Comparison of ENCODE assay signal across 13 mouse cellular contexts in genomic region chr7:15963798-15964652, GRCm38 (mm10). TPM values are rescaled to one million over a fixed set of nuclear protein-coding genes. Genes with fewer than 3 reads are reported as not detected.
A peak's percentile ranks its signal among the peaks of the same experiment; 100 is the strongest.
DNase-seq lines count a peak whose midpoint lies in the region; ATAC-seq and TF ChIP-seq lines count a peak whose summit lies in the region.
"Had no signal": no experiment of that assay in that cellular context is flagged by ENCODE, and none has a peak within 500 bp of the region (broad histone marks: within the 10 kb centered on the region; RNA-seq: fewer than 3 reads in every experiment).

No protein-coding gene starts in this region.

- 0 out of 2 replicates have a peak overlapping the region, but pooled peaks have one; percentile 3 for H3K4me2 ChIP-seq in kidney, embryonic 14.5 days (replicated peaks; ENCODE audit: low read depth, low read length)
- peak overlapping the region; percentile 9; the same call in 1 of the 2 replicates for H3K4me2 ChIP-seq in intestine, postnatal 0 days (replicated peaks; ENCODE audit: low read depth)
- no peak overlapping the region for H3K4me2 ChIP-seq in midbrain, embryonic 11.5 days
- H3K4me2 ChIP-seq: hindbrain, embryonic 13.5 days; liver, embryonic 13.5 days had no signal

- no peaks in the 10 kb centered on the region for H3K27me3 ChIP-seq in kidney, embryonic 14.5 days (ENCODE audit: control insufficient read depth, insufficient read depth, low read length)
- H3K27me3 ChIP-seq in E14TG2a.4 (ENCODE audit: insufficient read depth, low read length): peaks cover 66% of the 10 kb centered on the region
- H3K27me3 ChIP-seq in intestine, postnatal 0 days (replicated peaks; ENCODE audit: control insufficient read depth, insufficient read depth, low read length): no peaks in the 10 kb centered on the region
- H3K27me3 ChIP-seq in midbrain, embryonic 11.5 days (ENCODE audit: control insufficient read depth, insufficient read depth, low read length): no peaks in the 10 kb centered on the region
- H3K27me3 ChIP-seq: hindbrain, embryonic 13.5 days had no signal

- H3K9ac ChIP-seq in kidney, embryonic 14.5 days (ENCODE audit: low read depth, low read length): no peak overlapping the region
- H3K9ac ChIP-seq in intestine, postnatal 0 days (ENCODE audit: low read depth, low read length): no peak overlapping the region
- no peak overlapping the region for H3K9ac ChIP-seq in midbrain, embryonic 11.5 days (ENCODE audit: low read length)
- H3K9ac ChIP-seq: hindbrain, embryonic 13.5 days; liver, embryonic 13.5 days had no signal

- 83% methylated on average over 31 of the region's 32 CpGs for WGBS in kidney, embryonic 14.5 days
- WGBS in intestine, postnatal 0 days: 75% methylated on average over 32 of the region's 32 CpGs
- WGBS in midbrain, embryonic 11.5 days: 86% methylated on average over 32 of the region's 32 CpGs

- no peaks in the 10 kb centered on the region for H3K9me3 ChIP-seq in kidney, embryonic 14.5 days (ENCODE audit: control insufficient read depth, low read length)
- H3K9me3 ChIP-seq in E14TG2a.4 (ENCODE audit: low read length): no peaks in the 10 kb centered on the region
- no peaks in the 10 kb centered on the region for H3K9me3 ChIP-seq in intestine, postnatal 0 days (ENCODE audit: control insufficient read depth)
- no peaks in the 10 kb centered on the region for H3K9me3 ChIP-seq in midbrain, embryonic 11.5 days (ENCODE audit: control insufficient read depth, low read length)
- H3K9me3 ChIP-seq: hindbrain, embryonic 13.5 days; liver, embryonic 13.5 days had no signal

- no peak for DNase-seq in kidney, adult 11 months
- DNase-seq in B cell, adult 2 months: peak; percentile 55 to 59
- DNase-seq in cerebellum, postnatal 14 days: no peak
- no peak for DNase-seq in midbrain, embryonic 11.5 days (ENCODE audit: low spot score, missing footprints)
- no peak for DNase-seq in cerebellum, adult 9-10 months
- DNase-seq: adrenal gland, postnatal 36 days; liver, embryonic 13.5 days had no signal

- H3K27ac ChIP-seq in kidney, embryonic 14.5 days (ENCODE audit: low read depth, low read length): no peak overlapping the region
- 0 out of 2 replicates have a peak overlapping the region, but pooled peaks have one; percentile 75 for H3K27ac ChIP-seq in intestine, postnatal 0 days (ENCODE audit: low read depth, low read length)
- no peak overlapping the region for H3K27ac ChIP-seq in midbrain, embryonic 11.5 days (ENCODE audit: low read depth, low read length)
- H3K27ac ChIP-seq: hindbrain, embryonic 13.5 days had no signal

- H3K4me3 ChIP-seq in kidney, embryonic 14.5 days (ENCODE audit: low read length): no peak overlapping the region
- H3K4me3 ChIP-seq in E14TG2a.4 (replicated peaks; ENCODE audit: low read length): peak overlapping the region; percentile 46
- H3K4me3 ChIP-seq in intestine, postnatal 0 days (ENCODE audit: low read depth, low read length): no peak overlapping the region
- no peak overlapping the region for H3K4me3 ChIP-seq in midbrain, embryonic 11.5 days (ENCODE audit: low read depth, low read length)
- H3K4me3 ChIP-seq: hindbrain, embryonic 13.5 days; liver, embryonic 13.5 days had no signal

- no peaks in the 10 kb centered on the region for H3K36me3 ChIP-seq in kidney, embryonic 14.5 days (ENCODE audit: control insufficient read depth, insufficient read depth, low read length)
- H3K36me3 ChIP-seq in E14TG2a.4 (ENCODE audit: insufficient read depth, low read length): no peaks in the 10 kb centered on the region
- H3K36me3 ChIP-seq in intestine, postnatal 0 days (ENCODE audit: control insufficient read depth, insufficient read depth): peaks cover 7% of the 10 kb centered on the region; the same call in 1 of the 2 replicates
- no peaks in the 10 kb centered on the region for H3K36me3 ChIP-seq in midbrain, embryonic 11.5 days (ENCODE audit: control insufficient read depth, insufficient read depth, low read length)
- H3K36me3 ChIP-seq: hindbrain, embryonic 13.5 days; liver, embryonic 13.5 days had no signal

- ATAC-seq in kidney, embryonic 14.5 days (ENCODE audit: low FRiP score, low TSS enrichment): no peak
- no peak for ATAC-seq in intestine, postnatal 0 days
- no peak for ATAC-seq in midbrain, embryonic 11.5 days (ENCODE audit: low FRiP score)
- ATAC-seq: forebrain, embryonic 14.5 days; midbrain, embryonic 16.5 days had no signal

- peaks cover 11% of the 10 kb centered on the region; the same call in 1 of the 2 replicates for H3K4me1 ChIP-seq in kidney, embryonic 14.5 days (ENCODE audit: control insufficient read depth, insufficient read depth, low read length)
- peaks cover 52% of the 10 kb centered on the region for H3K4me1 ChIP-seq in E14TG2a.4 (replicated peaks; ENCODE audit: low read depth, low read length)
- H3K4me1 ChIP-seq in intestine, postnatal 0 days (replicated peaks; ENCODE audit: control insufficient read depth, insufficient read depth, low read length): peaks cover 8% of the 10 kb centered on the region; the same call in 1 of the 2 replicates
- H3K4me1 ChIP-seq in midbrain, embryonic 11.5 days (ENCODE audit: control insufficient read depth, insufficient read depth, low read length): peaks cover 2% of the 10 kb centered on the region; the same call in 1 of the 2 replicates

- TF ChIP-seq CTCF in E14TG2a.4 (conservative IDR thresholded peaks at IDR 0.05; ENCODE audit: low read length): no peak
- TF ChIP-seq CTCF in intestine, postnatal 0 days (IDR thresholded peaks at IDR 0.05; ENCODE audit: low read depth): no peak

RNA-seq across cellular contexts. Expression of gene Ehd2, which starts 3.3 kb away (rescaled TPM):
- polyA plus RNA-seq in kidney, embryonic 14.5 days (2014; fragmentation: Nextera tagmentation; extraction: Ambion mirVana): 17.7 and 22.3 TPM in 2 replicates
- polyA plus RNA-seq in intestine, postnatal 0 days (2015; fragmentation: Nextera tagmentation; extraction: Ambion mirVana): 29.3 and 30.9 TPM in 2 replicates
- 8.9 and 10.9 TPM in 2 replicates for polyA plus RNA-seq in midbrain, embryonic 11.5 days (2014; fragmentation: Nextera tagmentation; extraction: Ambion mirVana)

RNA-seq across cellular contexts. Expression of gene Nop53, which starts 18.2 kb away (rescaled TPM):
- 203 and 216 TPM in 2 replicates for polyA plus RNA-seq in kidney, embryonic 14.5 days (2014; fragmentation: Nextera tagmentation; extraction: Ambion mirVana)
- polyA plus RNA-seq in intestine, postnatal 0 days (2015; fragmentation: Nextera tagmentation; extraction: Ambion mirVana): 109 and 115 TPM in 2 replicates
- 186 and 187 TPM in 2 replicates for polyA plus RNA-seq in midbrain, embryonic 11.5 days (2014; fragmentation: Nextera tagmentation; extraction: Ambion mirVana)

RNA-seq across cellular contexts. Expression of gene Selenow, which starts 41.8 kb away (rescaled TPM):
- 811 and 907 TPM in 2 replicates for polyA plus RNA-seq in kidney, embryonic 14.5 days (2014; fragmentation: Nextera tagmentation; extraction: Ambion mirVana)
- polyA plus RNA-seq in intestine, postnatal 0 days (2015; fragmentation: Nextera tagmentation; extraction: Ambion mirVana): 813 and 814 TPM in 2 replicates
- 1,003 and 1,028 TPM in 2 replicates for polyA plus RNA-seq in midbrain, embryonic 11.5 days (2014; fragmentation: Nextera tagmentation; extraction: Ambion mirVana)

Comparison
In these comparisons a context has a peak if more than half of its experiments do, and no peak if none do; other contexts are left out.
1. DNase-seq: peak in B cell, adult 2 months (2 of 2); none in kidney, adult 11 months (single experiment), cerebellum, postnatal 14 days (0 of 2), midbrain, embryonic 11.5 days (single experiment) and cerebellum, adult 9-10 months (single experiment).